Mouse (Mus musculus) hindbrain, embryonic 15.5 days (tissue): ENCODE data around the gene Chchd1. TPM values are rescaled to one million over a fixed set of nuclear protein-coding genes. Genes with fewer than 3 reads are reported as not detected.
A peak's percentile ranks its signal among the peaks of the same experiment; 100 is the strongest.
"Not testable (repeated sequence)": the region's sequence is repeated elsewhere in the genome, so short reads cannot be mapped to it uniquely, and the experiment has no call there.

Experiments used
- ATAC-seq: fragments of 200-750 bp; cut with Nextera tagmentation; 2 replicates; pipeline ENCODE4 v1.8.0; 2017; ENCODE audit warnings: low read depth, moderate number of reproducible peaks, moderate TSS enrichment; ENCODE audit not compliant: low FRiP score
- H3K27ac ChIP-seq: fragments of 300-500 bp; sonication (generic); replicated peaks from 2 replicates; pipeline ENCODE4 v1.5.1; 2015; ENCODE audit warnings: mild to moderate bottlenecking, inconsistent platforms
- H3K27me3 ChIP-seq: fragments of 300-500 bp; sonication (generic); 2 replicates; pipeline ENCODE4 v1.6.1; 2015; ENCODE audit warnings: control low read depth, inconsistent platforms
- H3K36me3 ChIP-seq: fragments of 300-500 bp; sonication (generic); 2 replicates; pipeline ENCODE4 v1.6.1; 2015; ENCODE audit warnings: control low read depth, inconsistent platforms
- H3K4me1 ChIP-seq: fragments of 300-500 bp; sonication (generic); replicated peaks from 2 replicates; pipeline ENCODE4 v1.6.1; 2015; ENCODE audit warnings: control low read depth, inconsistent platforms
- H3K4me2 ChIP-seq: fragments of 300-500 bp; sonication (generic); 2 replicates; pipeline ENCODE4 v1.6.1; 2015; ENCODE audit warnings: moderate library complexity, mild to moderate bottlenecking, inconsistent platforms
- H3K4me3 ChIP-seq: fragments of 300-500 bp; sonication (generic); 2 replicates; pipeline ENCODE4 v1.5.1; 2015; ENCODE audit warnings: mild to moderate bottlenecking, inconsistent platforms
- H3K9ac ChIP-seq: fragments of 300-500 bp; sonication (generic); 2 replicates; pipeline ENCODE4 v1.6.1; 2015; ENCODE audit warnings: inconsistent platforms
- H3K9me3 ChIP-seq: fragments of 300-500 bp; sonication (generic); 2 replicates; pipeline ENCODE4 v1.6.1; 2016; ENCODE audit warnings: control low read depth, inconsistent platforms
- whole genome bisulfite sequencing: fragments of 180-500 bp; shearing (Covaris S2); methylation state at CpG from one replicate; pipeline ENCODE4 v1.1.7; 2015; 5-methylcytosine and 5-hydroxymethylcytosine counted together
- polyA plus RNA-seq: library from polyadenylated mRNA; unstranded; fragments of >200 nt; fragmentation: Nextera tagmentation; extraction: Ambion mirVana; gene quantifications from 2 replicates; pipeline ENCODE4 v1.2.1, GENCODE M21; 2015

Gene Chchd1
- polyA plus RNA-seq, 1 experiment from 2014 or later, result 172 TPM

DNA sequence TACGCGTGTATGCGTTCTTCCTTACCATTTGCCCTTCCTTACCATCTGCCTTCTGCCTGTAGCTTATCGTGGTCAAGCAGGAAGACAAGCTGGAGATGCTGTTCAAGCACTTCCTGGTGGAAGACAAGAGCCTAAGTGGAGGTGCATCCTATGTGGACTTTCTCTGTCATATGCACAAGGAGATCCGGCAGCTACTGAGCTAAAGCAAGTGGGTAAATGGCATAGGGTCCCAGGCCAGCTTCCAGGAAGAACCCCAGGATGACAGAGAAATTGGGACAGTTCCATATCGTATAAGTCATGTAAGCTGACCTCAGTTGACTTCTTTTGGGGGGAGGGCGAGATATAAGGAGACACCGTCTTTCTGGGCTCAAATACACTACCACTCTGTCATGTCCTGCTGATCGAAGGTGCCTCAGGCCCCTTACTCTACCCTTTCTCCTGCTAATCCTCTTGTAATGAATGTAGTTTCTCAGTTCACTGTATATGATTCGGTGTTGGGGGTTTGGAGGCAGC lies 9.2 kb upstream of the Chchd1 start:
- no peaks in the 10 kb centered on the region for H3K9me3 ChIP-seq
- peaks cover 53% of the 10 kb centered on the region for H3K36me3 ChIP-seq
- H3K4me1 ChIP-seq, result peaks cover 39% of the 10 kb centered on the region
- no peaks in the 10 kb centered on the region for H3K27me3 ChIP-seq
- H3K4me3 ChIP-seq, result no peak overlapping the region
- no peak overlapping the region for H3K27ac ChIP-seq
- no peak overlapping the region for H3K4me2 ChIP-seq
- WGBS, result 97% methylated on average over 10 of the region's 10 CpGs
- no peak overlapping the region for H3K9ac ChIP-seq
- no peak for ATAC-seq

DNA sequence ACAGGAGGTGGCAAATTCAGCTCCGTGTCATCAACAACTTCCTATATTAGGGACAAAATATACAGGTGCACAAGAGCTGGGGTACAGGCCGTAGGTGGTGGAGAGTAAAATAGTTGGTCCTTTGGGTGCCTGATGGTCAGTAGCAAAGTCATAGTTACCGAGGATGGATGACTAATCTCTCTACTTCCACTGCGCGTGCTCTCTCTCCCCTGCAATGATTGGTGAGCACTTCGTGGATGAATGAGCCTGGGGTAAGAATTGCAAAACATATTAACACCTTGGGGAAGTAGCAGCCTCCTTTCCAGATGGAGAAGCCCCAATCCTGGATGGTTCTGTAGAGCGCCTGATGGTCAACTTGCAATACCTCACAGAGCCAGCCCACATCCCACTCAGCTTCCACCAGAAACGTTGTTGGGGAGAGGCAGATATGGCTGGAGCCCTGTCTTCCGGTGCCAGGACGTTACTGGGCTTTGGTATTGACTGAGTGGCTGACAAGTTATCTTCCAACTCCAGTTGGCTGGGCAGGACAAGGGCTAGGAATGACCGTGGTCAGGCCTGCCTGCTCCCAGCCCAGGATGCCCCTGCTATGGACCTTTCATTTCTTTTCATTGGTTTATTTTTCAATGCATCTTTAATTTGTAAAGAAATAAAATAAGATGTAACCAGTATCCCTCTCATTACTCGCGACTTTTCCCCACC lies 8.5 kb upstream of the Chchd1 start:
- peaks cover 47% of the 10 kb centered on the region for H3K36me3 ChIP-seq
- ATAC-seq, result peak; percentile 0; the same call in 1 of the 2 replicates

DNA sequence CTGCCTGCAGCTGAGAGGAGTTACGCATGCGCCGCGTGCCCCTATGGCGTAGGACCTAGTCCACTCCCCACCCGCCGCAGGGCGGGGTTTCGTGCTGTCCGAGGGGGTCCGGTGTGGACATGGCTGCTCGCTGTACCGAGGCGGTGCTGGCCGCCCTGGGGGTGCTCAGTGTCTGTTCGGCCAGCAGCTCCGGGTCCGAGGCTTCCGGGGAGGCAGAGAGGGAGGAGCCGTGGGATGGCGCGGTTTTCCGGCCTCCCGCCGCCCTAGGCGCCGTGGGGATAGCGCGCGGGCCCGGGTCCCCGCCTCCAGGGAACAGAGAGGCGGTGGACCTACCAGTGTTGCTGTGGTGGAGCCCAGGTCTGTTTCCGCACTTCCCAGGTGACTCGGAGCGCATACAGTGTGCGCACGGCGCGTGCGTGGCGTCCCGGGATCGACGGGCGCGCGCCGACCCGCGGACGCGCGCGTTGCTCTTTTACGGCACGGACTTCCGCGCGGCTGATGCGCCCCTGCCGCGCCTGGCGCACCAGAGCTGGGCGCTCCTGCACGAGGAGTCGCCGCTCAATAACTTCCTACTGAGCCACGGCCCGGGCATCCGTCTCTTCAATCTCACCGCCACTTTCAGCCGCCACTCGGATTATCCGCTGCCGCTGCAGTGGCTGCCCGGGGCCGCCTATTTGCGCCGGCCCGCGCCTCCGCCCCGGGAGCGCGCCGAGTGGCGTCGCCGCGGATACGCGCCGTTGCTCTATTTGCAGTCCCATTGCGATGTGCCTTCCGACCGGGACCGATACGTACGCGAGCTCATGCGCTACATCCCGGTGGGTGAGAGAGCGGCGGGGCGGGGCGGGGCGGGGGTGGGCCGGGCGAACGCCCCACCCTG lies 7.7 kb upstream of the Chchd1 start, which contains the start of gene Fut11:
Gene Fut11, plus strand, starts transcription at position 85 of the 877 bp plus-strand sequence.
- WGBS, result under 1% methylated on average over 107 of the region's 111 CpGs
- H3K4me1 ChIP-seq, result peaks cover 53% of the 10 kb centered on the region
- H3K36me3 ChIP-seq, result peaks cover 39% of the 10 kb centered on the region
- peak within 1 kb of the TSS; percentile 79 for H3K4me2 ChIP-seq
- peak within 1 kb of the TSS; percentile 97 for H3K27ac ChIP-seq
- H3K4me3 ChIP-seq, result peak within 1 kb of the TSS; percentile 77
- no peaks in the 10 kb centered on the region for H3K27me3 ChIP-seq
- H3K9me3 ChIP-seq, result no peaks in the 10 kb centered on the region
- ATAC-seq, result peak; percentile 94
- peak within 1 kb of the TSS; percentile 84 for H3K9ac ChIP-seq

More for the DNA sequence above, 8.5 kb upstream of the Chchd1 start:
- Histone ChIP-seq H3K4me1 (peaks cover 46% of the 10 kb centered on the region), H3K9ac (peak overlapping the region; percentile 84), H3K4me2 (peak overlapping the region; percentile 79), H3K4me3 (peak overlapping the region; percentile 77), H3K9me3 (no peaks in the 10 kb centered on the region), H3K27ac (peak overlapping the region; percentile 97), H3K27me3 (no peaks in the 10 kb centered on the region)
- 48% methylated on average over 13 of the region's 13 CpGs for WGBS

DNA sequence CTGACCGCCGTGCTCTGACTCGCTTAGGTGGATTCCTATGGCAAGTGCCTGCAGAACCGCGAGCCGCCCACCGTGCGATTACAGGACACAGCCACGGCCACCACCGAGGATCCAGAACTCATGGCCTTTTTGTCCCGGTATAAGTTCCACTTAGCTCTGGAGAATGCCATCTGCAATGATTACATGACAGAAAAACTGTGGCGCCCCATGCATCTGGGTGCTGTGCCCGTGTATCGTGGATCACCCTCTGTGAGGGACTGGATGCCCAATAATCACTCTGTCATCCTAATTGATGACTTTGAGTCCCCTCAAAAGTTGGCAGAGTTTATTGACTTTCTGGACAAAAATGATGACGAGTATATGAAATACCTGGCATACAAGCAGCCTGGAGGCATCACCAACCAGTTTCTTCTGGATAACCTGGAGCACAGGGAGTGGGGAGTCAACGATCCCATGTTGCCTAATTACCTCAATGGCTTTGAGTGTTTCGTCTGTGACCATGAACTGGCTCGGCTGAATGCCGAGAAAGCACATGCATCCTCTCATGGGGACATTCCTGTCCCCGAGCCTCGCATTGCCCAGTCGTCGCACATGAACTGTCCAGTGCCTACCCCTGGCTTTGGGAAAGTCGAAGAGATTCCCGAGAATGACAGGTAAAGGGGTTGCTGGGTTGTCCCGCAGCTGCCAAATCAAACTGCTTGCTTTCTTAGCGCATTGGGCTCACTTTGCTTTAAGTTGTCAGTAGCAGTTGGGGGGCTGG lies 6.9 kb upstream of the Chchd1 start:
- Histone ChIP-seq H3K4me1 (peaks cover 61% of the 10 kb centered on the region), H3K36me3 (peaks cover 34% of the 10 kb centered on the region), H3K9ac (peak overlapping the region; percentile 84), H3K4me2 (peak overlapping the region; percentile 79), H3K4me3 (peak overlapping the region; percentile 77), H3K9me3 (no peaks in the 10 kb centered on the region), H3K27ac (peak overlapping the region; percentile 97), H3K27me3 (no peaks in the 10 kb centered on the region)
- ATAC-seq, result no peak
- WGBS, result 9% methylated on average over 27 of the region's 27 CpGs

DNA sequence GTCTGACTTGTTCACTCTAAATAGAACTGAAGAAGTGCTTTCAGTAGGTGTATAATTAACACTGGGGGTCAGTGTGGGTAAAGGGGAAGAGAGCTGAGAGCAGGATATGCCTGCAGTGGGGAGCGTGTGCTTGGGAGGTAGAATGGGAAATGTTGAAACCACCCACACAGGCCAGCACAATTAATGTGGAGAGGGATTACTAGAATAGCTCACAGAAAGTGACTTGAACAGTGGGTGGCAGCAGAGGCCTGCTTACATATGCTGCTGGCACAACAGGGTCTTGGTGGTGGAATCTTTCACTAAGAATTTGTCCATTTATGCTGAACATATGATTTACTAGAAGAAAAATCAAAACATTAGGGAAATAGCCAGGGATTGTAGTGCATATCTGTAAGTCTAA lies 5.8 kb upstream of the Chchd1 start:
- Histone ChIP-seq H3K36me3 (peaks cover 23% of the 10 kb centered on the region), H3K27ac (peak overlapping the region; percentile 41; the same call in 1 of the 2 replicates), H3K4me3 (peak overlapping the region; percentile 77), H3K4me2 (peak overlapping the region; percentile 79), H3K27me3 (no peaks in the 10 kb centered on the region), H3K9me3 (no peaks in the 10 kb centered on the region), H3K9ac (peak overlapping the region; percentile 84), H3K4me1 (peaks cover 71% of the 10 kb centered on the region)
- no peak for ATAC-seq
- 6% methylated on average over 1 of the region's 1 CpGs for WGBS

DNA sequence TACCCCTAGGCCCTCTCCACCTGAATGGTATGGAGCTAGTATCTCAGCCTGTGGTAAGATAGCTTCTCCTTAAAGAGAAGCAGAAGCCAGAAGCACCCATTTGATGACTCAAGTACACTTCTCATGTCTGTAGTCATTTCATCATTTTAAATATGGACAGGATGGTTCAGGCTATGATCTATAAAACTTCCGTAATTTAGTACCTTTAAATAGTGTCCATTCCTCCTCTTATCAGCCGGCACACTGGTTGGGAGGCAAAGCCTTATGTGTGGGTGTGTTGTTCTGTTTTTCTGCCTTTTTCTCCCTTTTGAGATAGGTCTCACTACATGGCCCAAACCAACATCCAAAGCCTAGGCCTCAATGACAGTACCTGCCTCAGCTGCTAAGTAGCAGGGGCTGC lies 4.3 kb upstream of the Chchd1 start:
- H3K4me1 ChIP-seq, result peaks cover 76% of the 10 kb centered on the region
- ATAC-seq, result no peak
- no peak overlapping the region for H3K9ac ChIP-seq
- H3K9me3 ChIP-seq, result no peaks in the 10 kb centered on the region
- no peak overlapping the region for H3K4me3 ChIP-seq
- peak overlapping the region; percentile 79 for H3K4me2 ChIP-seq
- H3K27ac ChIP-seq, result no peak overlapping the region
- WGBS, result 92% methylated on average over 2 of the region's 2 CpGs
- H3K36me3 ChIP-seq, result peaks cover 9% of the 10 kb centered on the region
- no peaks in the 10 kb centered on the region for H3K27me3 ChIP-seq

DNA sequence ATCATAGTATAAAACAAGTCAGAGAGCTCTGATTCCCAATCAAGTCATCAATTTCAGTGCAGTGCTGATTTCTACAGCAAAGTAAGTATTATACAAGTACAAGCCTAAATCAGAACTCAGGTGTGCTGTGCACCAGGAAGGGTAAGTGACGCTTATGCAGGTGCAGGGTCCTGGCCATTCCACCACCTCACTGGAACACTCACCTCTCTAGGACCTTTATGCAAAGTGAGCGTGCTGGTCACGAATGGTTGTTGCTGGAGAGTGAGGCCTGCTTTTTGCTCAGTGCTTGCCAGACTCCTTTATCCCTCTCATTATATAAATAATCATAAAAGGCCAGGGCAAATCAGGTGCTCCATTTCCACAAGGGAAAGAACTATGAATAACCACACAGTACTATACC lies 2.4 kb upstream of the Chchd1 start:
- H3K9ac ChIP-seq, result no peak overlapping the region
- peaks cover 70% of the 10 kb centered on the region for H3K4me1 ChIP-seq
- H3K4me3 ChIP-seq, result no peak overlapping the region
- ATAC-seq, result no peak
- no peaks in the 10 kb centered on the region for H3K9me3 ChIP-seq
- no peak overlapping the region for H3K27ac ChIP-seq
- peaks cover 14% of the 10 kb centered on the region; the same call in 1 of the 2 replicates for H3K36me3 ChIP-seq
- no peaks in the 10 kb centered on the region for H3K27me3 ChIP-seq
- WGBS, result 81% methylated on average over 3 of the region's 3 CpGs
- no peak overlapping the region for H3K4me2 ChIP-seq

DNA sequence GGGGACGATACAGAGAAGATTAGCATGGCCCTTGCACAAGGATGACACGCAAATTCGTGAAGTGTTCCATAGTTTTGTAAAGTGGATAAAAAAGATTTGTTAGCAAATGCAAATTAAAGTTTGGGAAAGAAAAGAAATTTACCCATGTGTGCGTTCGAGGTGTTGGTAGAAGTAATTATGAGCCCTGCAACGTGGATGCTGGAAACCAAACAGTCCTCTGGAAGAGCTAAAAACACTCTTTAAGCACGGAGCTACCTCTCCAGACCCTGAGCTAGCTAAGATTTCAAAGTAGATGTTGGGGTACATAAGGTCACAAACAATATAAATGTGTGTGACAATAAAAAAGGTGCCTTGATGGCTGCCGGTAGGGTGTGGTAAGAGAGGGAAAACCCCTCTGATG lies 1.3 kb upstream of the Chchd1 start:
- no peaks in the 10 kb centered on the region for H3K27me3 ChIP-seq
- 84% methylated on average over 8 of the region's 8 CpGs for WGBS
- peaks cover 63% of the 10 kb centered on the region for H3K4me1 ChIP-seq
- peaks cover 14% of the 10 kb centered on the region; the same call in 1 of the 2 replicates for H3K36me3 ChIP-seq
- no peak for ATAC-seq
- no peak overlapping the region for H3K27ac ChIP-seq
- peak overlapping the region; percentile 62 for H3K4me2 ChIP-seq
- H3K9me3 ChIP-seq, result no peaks in the 10 kb centered on the region
- H3K9ac ChIP-seq, result no peak overlapping the region
- peak overlapping the region; percentile 95 for H3K4me3 ChIP-seq

DNA sequence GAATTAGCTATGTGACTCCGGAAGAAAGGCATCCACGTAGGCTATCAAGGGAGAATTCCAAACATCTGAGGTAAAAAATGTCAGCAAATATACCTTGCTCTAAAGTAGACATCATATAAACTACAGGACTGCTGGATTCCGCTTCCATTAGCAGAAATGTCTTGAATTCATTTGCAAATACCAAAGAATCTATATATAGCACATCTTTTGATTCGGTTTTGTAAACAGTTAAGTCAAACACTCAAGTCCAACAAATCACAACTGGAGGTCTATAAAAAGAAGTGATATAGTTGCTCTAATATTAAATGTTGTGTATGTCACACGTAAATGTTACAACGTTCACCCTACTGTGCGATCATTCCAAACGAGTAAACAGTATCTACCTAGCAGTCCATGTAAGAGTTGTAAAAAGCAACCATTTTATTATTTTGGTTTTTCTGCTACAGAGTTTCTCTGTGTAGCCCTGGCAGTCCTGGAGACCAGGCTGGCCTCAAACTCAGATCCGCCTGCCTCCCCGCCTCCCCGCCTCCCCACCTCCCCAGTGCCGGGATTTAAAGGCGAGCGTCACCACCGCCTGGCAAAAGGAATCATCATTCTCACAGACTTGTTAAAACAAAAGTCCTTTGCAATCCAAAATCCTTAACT lies 588 bp upstream of the Chchd1 start:
- H3K9me3 ChIP-seq, result no peaks in the 10 kb centered on the region
- peaks cover 61% of the 10 kb centered on the region for H3K4me1 ChIP-seq
- H3K4me3 ChIP-seq, result peak overlapping the region; percentile 95
- peak overlapping the region; percentile 90 for H3K27ac ChIP-seq
- H3K27me3 ChIP-seq, result no peaks in the 10 kb centered on the region
- H3K4me2 ChIP-seq, result peak overlapping the region; percentile 62
- ATAC-seq, result no peak; the same call in 1 of the 2 replicates
- H3K36me3 ChIP-seq, result peaks cover 14% of the 10 kb centered on the region; the same call in 1 of the 2 replicates
- H3K9ac ChIP-seq, result peak overlapping the region; percentile 80
- 15% methylated on average over 15 of the region's 15 CpGs for WGBS

DNA sequence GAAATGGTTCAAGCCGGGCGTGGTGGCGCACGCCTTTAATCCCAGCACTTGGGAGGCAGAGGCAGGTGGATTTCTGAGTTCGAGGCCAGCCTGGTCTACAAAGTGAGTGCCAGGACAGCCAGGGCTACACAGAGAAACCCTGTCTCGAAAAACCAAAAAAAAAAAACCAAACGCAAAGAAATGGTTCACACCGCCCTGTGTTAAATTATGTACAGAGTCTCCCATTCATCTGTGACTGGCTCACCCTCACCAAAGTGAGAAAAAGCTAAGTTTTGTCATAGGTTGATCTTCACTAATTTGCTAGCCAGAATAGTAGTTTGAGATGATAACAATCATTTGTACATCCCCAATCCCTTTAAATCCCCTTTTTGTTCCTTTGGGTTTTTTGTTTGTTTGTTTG lies 655 bp downstream of the Chchd1 start:
- 12% methylated on average over 8 of the region's 8 CpGs for WGBS
- Histone ChIP-seq H3K4me3 (peak overlapping the region; percentile 95), H3K27ac (peak overlapping the region; percentile 90), H3K36me3 (peaks cover 12% of the 10 kb centered on the region; the same call in 1 of the 2 replicates), H3K4me1 (peaks cover 52% of the 10 kb centered on the region), H3K4me2 (peak overlapping the region; percentile 62), H3K9ac (peak overlapping the region; percentile 80)
- not testable (repeated sequence) for H3K27me3 ChIP-seq, ATAC-seq, H3K9me3 ChIP-seq
